ENCODE assay signal across 10 mouse cellular contexts in the genomic region with DNA sequence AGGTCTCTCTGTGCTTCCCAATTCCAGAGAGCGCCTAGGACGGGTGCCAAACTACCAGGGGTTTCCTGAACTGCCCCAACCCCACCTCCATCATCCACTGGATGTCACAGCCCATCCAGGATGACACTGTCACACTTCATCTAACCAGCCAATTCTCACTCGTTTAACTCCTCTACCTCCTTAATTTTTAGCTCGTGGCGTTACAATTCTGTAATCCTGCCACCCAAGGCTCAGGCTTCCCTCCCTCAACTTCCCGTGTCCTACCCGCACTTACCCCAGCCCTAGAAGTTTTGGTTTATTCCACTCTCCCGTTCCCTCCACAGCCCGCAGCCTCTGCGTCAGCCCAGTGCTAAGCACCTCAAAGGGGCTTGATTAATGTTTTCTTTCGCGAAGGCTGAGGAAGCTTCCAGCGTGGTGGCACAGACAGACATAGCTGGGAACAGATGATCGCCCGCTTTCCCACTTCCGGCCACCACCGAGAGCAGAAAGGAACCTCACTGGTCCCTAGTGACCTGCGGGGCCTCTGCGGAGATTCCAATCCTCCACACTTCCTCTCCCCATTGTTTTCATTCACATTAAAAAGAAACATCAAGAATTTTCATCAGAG.
DNase-seq lines count a peak whose midpoint lies in the region; ATAC-seq and TF ChIP-seq lines count a peak whose summit lies in the region.
"Had no signal": no experiment of that assay in that cellular context is flagged by ENCODE, and none has a peak within 500 bp of the region (broad histone marks: within the 10 kb centered on the region; RNA-seq: fewer than 3 reads in every experiment).

No protein-coding gene starts in this region.

- TF ChIP-seq CTCF in liver, embryonic 14.5 days (IDR thresholded peaks at IDR 0.05; ENCODE audit: low read depth), result no peak

- no peak for ATAC-seq in heart, embryonic 16.5 days (replicated peaks; ENCODE audit: extremely low read depth, insufficient read depth, low FRiP score)
- ATAC-seq in liver, embryonic 14.5 days (ENCODE audit: insufficient read depth), result no peak
- ATAC-seq in CD4-positive, CD25-positive, alpha-beta regulatory T cell, adult 4 months, result no peak

- H3K4me2 ChIP-seq in heart, embryonic 16.5 days (ENCODE audit: low read depth, low read length), result peak overlapping the region; percentile 31
- H3K4me2 ChIP-seq in liver, embryonic 14.5 days (ENCODE audit: low read depth), result peak overlapping the region; percentile 1; the same call in 1 of the 2 replicates

- no peaks in the 10 kb centered on the region for H3K36me3 ChIP-seq in heart, embryonic 10.5 days
- H3K36me3 ChIP-seq in heart, embryonic 16.5 days (ENCODE audit: control insufficient read depth, insufficient read depth), result no peaks in the 10 kb centered on the region
- H3K36me3 ChIP-seq in liver, embryonic 14.5 days (replicated peaks; ENCODE audit: control insufficient read depth, insufficient read depth, low read depth), result no peaks in the 10 kb centered on the region

- TF ChIP-seq EP300 in liver, embryonic 14.5 days (IDR thresholded peaks at IDR 0.05; ENCODE audit: low read depth), result no peak

- H3K27ac ChIP-seq in heart, embryonic 10.5 days, result 0 out of 2 replicates have a peak overlapping the region, but pooled peaks have one; percentile 36
- H3K27ac ChIP-seq in brown adipose tissue, adult 24 weeks (replicated peaks; ENCODE audit: low read depth, low read length), result peak overlapping the region; percentile 73
- H3K27ac ChIP-seq in heart, embryonic 16.5 days (ENCODE audit: low read length), result peak overlapping the region; percentile 11; the same call in 1 of the 2 replicates
- no peak overlapping the region for H3K27ac ChIP-seq in liver, embryonic 14.5 days

- peak overlapping the region; percentile 18 for H3K4me3 ChIP-seq in heart, embryonic 10.5 days
- H3K4me3 ChIP-seq in brown adipose tissue, adult 24 weeks (ENCODE audit: insufficient read depth, low read depth, low read length), result peak overlapping the region; percentile 48
- H3K4me3 ChIP-seq in heart, embryonic 16.5 days (ENCODE audit: low read length), result peak overlapping the region; percentile 16
- no peak overlapping the region for H3K4me3 ChIP-seq in liver, embryonic 14.5 days (ENCODE audit: insufficient read depth in 1 of 2, low read depth in 2 of 2, low read length in 2 of 2)
- H3K4me3 ChIP-seq: erythroblast, embryonic 14.5 days had no signal

- H3K9me3 ChIP-seq in heart, embryonic 10.5 days, result no peaks in the 10 kb centered on the region
- no peaks in the 10 kb centered on the region for H3K9me3 ChIP-seq in heart, embryonic 16.5 days (replicated peaks; ENCODE audit: control insufficient read depth, low read length)
- H3K9me3 ChIP-seq in liver, embryonic 14.5 days (ENCODE audit: control insufficient read depth, low read length), result no peaks in the 10 kb centered on the region

- DNase-seq in heart, embryonic 10.5 days (ENCODE audit: low spot score), result no peak
- DNase-seq in heart, postnatal 14 days, result no peak
- DNase-seq in liver, embryonic 14.5 days (ENCODE audit: low read depth in 3 of 3, low spot score in 3 of 3), result no peak
- no peak for DNase-seq in frontal cortex, postnatal 36 days (ENCODE audit: low spot score in 2 of 2)
- no peak for DNase-seq in left cerebral cortex, adult 18-20 months (ENCODE audit: low spot score in 2 of 2)
- DNase-seq: adrenal gland, postnatal 25 days had no signal

- intact Hi-C loops in heart, postnatal 14 days (cut with DNase I), result loop anchor here (5.0 kb wide), 1 partner anchor 84 kb away; no protein-coding TSS in a partner anchor

- no peaks in the 10 kb centered on the region for H3K27me3 ChIP-seq in heart, embryonic 10.5 days (ENCODE audit: insufficient read depth, poor library complexity, severe bottlenecking)
- no peaks in the 10 kb centered on the region for H3K27me3 ChIP-seq in heart, embryonic 16.5 days (ENCODE audit: control insufficient read depth, insufficient read depth, low read length)
- H3K27me3 ChIP-seq in liver, embryonic 14.5 days (ENCODE audit: control insufficient read depth, insufficient read depth, low read length), result no peaks in the 10 kb centered on the region

- H3K4me1 ChIP-seq in heart, embryonic 10.5 days, result peaks cover 21% of the 10 kb centered on the region
- peaks cover 37% of the 10 kb centered on the region for H3K4me1 ChIP-seq in brown adipose tissue, adult 24 weeks (ENCODE audit: control insufficient read depth, insufficient read depth, insufficient read length, low read length)
- 0 out of 2 replicates have a peak, but pooled peaks cover 6% of the 10 kb centered on the region for H3K4me1 ChIP-seq in heart, embryonic 16.5 days (ENCODE audit: control insufficient read depth, insufficient read depth, low read length)
- no peaks in the 10 kb centered on the region for H3K4me1 ChIP-seq in liver, embryonic 14.5 days (replicated peaks; ENCODE audit: control insufficient read depth in 2 of 2, insufficient read depth in 2 of 2, low read length in 1 of 2)

- WGBS in heart, embryonic 10.5 days, result 52% methylated on average over 19 of the region's 19 CpGs
- WGBS in heart, embryonic 16.5 days, result 47% methylated on average over 19 of the region's 19 CpGs
- WGBS in liver, embryonic 14.5 days (ENCODE audit: insufficient replicate concordance), result 14% methylated on average over 19 of the region's 19 CpGs

- no peak overlapping the region for H3K9ac ChIP-seq in heart, embryonic 16.5 days (ENCODE audit: low read length)
- H3K9ac ChIP-seq in liver, embryonic 14.5 days (replicated peaks), result no peak overlapping the region

Comparison
In these comparisons a context has a peak if more than half of its experiments do, and no peak if none do; other contexts are left out.
1. H3K4me3 ChIP-seq: peak in heart, embryonic 10.5 days (single experiment), brown adipose tissue, adult 24 weeks (single experiment) and heart, embryonic 16.5 days (single experiment); none in liver, embryonic 14.5 days (0 of 2).